Mouse (Mus musculus) neutrophil, adult 65 days (primary cell): Measurements from ENCODE around the gene Reg1. TPM values are rescaled to one million over a fixed set of nuclear protein-coding genes. Genes with fewer than 3 reads are reported as not detected.

ENCODE experiments used
- total RNA-seq: library from RNA; stranded (reverse); gene quantifications from 2 replicates; pipeline ENCODE4 v1.2.4, GENCODE M21; 2023

The Reg1 gene
- total RNA-seq: not detected in 2 replicates

GRCm38 (mm10) chr6:78422411-78422810 is at the start of gene Reg1:
Gene Reg1 (plus strand): TSS chr6:78422711.

GRCm38 (mm10) chr6:78378765-78379164 is 43.7 kb upstream of the Reg1 start, which contains the start of gene Reg3d:
Gene Reg3d (minus strand): TSS chr6:78378865.

DNA sequence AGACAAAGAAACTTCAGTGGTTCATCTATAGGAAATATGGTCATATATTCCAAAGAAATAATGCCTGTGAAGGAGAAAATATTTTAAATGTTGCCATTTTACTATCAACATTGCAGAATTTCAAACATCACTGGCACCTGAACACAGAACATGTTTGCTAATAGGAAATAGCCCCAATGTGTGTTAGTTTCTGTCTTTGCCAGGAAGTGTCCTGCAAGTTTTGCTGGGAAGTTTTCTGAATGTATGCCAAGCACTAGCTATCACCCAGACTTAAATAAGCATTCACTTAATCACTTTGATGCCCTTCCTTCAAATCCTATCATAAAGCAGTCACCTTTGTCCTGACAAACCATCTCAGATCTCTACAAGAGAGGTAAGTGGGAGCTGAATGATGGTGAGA is 42.1 kb upstream of the Reg1 start, which contains the start of gene Reg3a:
Gene Reg3a, plus strand, starts transcription at position 301 of the 400 bp plus-strand sequence.

GRCm38 (mm10) chr6:78395323-78395722 is 27.2 kb upstream of the Reg1 start, which contains the start of gene Reg2:
Gene Reg2 (plus strand): TSS chr6:78395623.

DNA sequence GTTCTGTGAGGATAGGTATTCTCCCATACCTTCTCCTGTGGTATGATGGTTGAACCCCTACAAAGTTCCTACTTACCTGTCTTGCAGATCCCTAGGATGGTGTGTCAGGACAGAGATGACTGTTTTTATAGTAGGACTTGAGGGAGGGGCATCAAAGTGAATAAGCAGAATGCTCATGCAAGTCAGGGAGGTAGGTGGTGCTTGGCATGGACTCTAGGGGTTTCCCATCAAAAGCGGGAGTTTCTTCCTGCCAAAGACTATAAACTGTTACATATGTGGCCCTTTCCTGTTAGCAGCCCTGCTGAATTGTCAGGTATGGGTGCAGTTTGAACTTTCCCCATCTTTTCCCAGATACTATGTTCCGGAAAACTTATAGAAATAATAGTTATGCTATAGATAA is 46.3 kb downstream of the Reg1 start, which contains the start of gene Reg3g:
Gene Reg3g, minus strand, starts transcription at position 101 of the 400 bp plus-strand sequence.

Other genes with a start within 250 kb of the Reg1 start
- gene Reg3b, start 52.1 kb upstream of the Reg1 start, total RNA-seq: not detected in 2 replicates
- gene Reg3d, start 43.8 kb upstream of the Reg1 start, total RNA-seq: not detected in 2 replicates
- not detected in 2 replicates for gene Reg3a, start 42.0 kb upstream of the Reg1 start, total RNA-seq
- gene Reg2, start 27.1 kb upstream of the Reg1 start, total RNA-seq: not detected in 2 replicates
- not detected in 2 replicates for gene Reg3g, start 46.2 kb downstream of the Reg1 start, total RNA-seq